Mouse (Mus musculus): ENCODE results near the gene Bicdl1. TPM values are rescaled to one million over a fixed set of nuclear protein-coding genes. Genes with fewer than 3 reads are reported as not detected.

Bicdl1 gene
- polyA plus RNA-seq, 1 experiment from 2014 or later: 28.3 TPM

DNA sequence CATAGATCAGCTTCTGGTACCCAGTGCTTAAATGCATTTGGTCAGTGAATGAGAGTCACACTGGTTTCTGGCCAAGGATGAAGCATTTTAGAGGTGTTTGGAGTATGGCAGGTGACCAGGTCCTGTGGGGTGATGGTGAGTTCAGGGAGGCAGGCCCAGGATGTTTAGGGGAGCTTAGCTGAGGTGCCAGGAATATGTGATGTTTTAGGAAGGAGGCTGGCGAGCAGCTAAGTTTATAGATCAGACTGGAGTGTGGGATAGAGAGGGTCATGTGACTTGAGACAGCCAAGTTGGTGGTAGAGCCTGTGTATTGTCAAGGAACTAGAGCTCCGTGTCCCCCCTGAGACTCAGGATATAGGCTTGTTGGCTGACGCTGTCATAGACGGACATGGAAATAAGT lies 98.4 kb downstream of the Bicdl1 start:
- no peak overlapping the region for H3K27ac ChIP-seq
- peak overlapping the region; percentile 90 for H3K9ac ChIP-seq
- H3K36me3 ChIP-seq: peaks cover 8% of the 10 kb centered on the region
- H3K4me2 ChIP-seq: peak overlapping the region; percentile 87
- H3K9me3 ChIP-seq: no peaks in the 10 kb centered on the region
- peak overlapping the region; percentile 93 for H3K4me3 ChIP-seq
- WGBS: 61% methylated on average over 4 of the region's 4 CpGs
- no peaks in the 10 kb centered on the region for H3K27me3 ChIP-seq
- peaks cover 60% of the 10 kb centered on the region for H3K4me1 ChIP-seq (replicated peaks)
- ATAC-seq (ENCODE audit: low FRiP score): no peak

DNA sequence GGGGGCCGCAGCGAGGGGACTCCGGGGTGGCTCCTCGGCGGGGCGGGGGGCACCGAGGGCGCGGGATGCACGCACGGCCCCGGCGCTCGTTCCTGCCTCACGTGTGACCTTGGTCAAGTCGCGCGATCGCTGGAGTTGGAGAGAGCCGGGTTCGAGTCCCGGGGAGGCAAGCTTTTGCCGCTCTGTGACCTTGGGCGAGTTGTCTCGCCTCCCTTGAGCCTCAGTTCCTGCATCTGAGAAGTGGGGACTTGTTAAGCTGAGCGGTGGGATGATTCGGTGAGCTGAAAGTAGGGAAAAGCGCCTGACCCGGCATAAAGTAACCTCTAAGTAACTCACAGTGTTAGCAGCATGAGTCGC lies 99.1 kb downstream of the Bicdl1 start:
- Histone ChIP-seq H3K4me3 (peak overlapping the region; percentile 93), H3K27me3 (no peaks in the 10 kb centered on the region), H3K27ac (peak overlapping the region; percentile 87), H3K9ac (peak overlapping the region; percentile 90), H3K36me3 (peaks cover 1% of the 10 kb centered on the region; the same call in 1 of the 2 replicates), H3K4me1 (replicated peaks) (peaks cover 56% of the 10 kb centered on the region), H3K4me2 (peak overlapping the region; percentile 87), H3K9me3 (no peaks in the 10 kb centered on the region)
- WGBS: 2% methylated on average over 18 of the region's 30 CpGs
- 0 out of 2 replicates have a peak, but pooled peaks have one; percentile 3 for ATAC-seq (ENCODE audit: low FRiP score)

DNA sequence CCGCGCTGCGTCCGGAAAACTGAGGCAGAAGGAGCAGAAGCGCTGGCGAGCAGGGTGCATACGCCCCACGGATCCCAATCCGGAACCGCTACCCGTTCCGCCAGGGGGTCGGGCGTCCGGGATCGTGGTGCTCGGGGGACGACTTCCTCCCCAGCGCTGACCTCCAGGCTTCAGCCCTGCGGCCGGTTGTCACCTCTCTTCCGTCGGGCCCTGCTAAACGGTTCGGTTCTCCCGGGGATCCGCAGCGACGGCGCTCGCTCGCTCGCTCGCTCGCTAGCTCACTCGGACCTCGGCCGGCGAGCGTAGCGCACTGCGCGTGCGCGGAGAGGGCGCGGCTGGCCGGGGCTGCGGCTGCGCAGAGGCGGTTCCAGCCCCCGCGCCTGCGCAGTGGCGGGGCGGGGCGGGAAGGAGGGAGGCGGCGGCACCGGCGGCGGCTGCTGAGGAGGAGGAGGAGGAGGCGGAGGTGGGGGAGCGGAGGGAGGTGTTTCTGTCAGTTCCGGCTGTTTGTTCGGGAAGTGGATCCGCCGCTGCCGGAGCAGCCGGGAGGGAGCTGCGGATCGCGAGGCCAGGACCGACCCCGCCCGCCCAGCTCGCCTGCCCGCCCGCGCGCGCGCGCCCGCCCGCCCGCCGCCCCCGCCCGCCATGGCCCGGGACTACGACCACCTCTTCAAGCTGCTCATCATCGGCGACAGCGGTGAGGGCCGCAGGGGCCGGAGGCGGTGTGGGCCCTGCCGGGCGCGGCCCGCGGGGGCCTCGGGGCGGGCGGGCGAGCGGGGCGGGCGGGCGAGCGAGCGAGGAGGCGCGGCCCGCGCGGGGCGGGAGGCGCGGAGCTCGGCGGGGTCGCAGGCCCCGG lies 99.7 kb downstream of the Bicdl1 start, which contains the start of gene Rab35:
Gene Rab35 (plus strand): TSS at position 404 of the 853 bp plus-strand sequence.
- Histone ChIP-seq H3K4me1 (replicated peaks) (peaks cover 52% of the 10 kb centered on the region), H3K9me3 (no peaks in the 10 kb centered on the region), H3K27me3 (no peaks in the 10 kb centered on the region), H3K4me3 (peak within 1 kb of the TSS; percentile 93), H3K4me2 (peak within 1 kb of the TSS; percentile 87), H3K36me3 (no peaks in the 10 kb centered on the region), H3K9ac (peak within 1 kb of the TSS; percentile 90), H3K27ac (peak within 1 kb of the TSS; percentile 87)
- WGBS: under 1% methylated on average over 84 of the region's 125 CpGs
- peak; percentile 84 for ATAC-seq (ENCODE audit: low FRiP score)

GRCm38 (mm10) chr5:115630291-115630690 lies 101.1 kb downstream of the Bicdl1 start:
- no peaks in the 10 kb centered on the region for H3K9me3 ChIP-seq
- WGBS: 58% methylated on average over 5 of the region's 5 CpGs
- no peak for ATAC-seq (ENCODE audit: low FRiP score)
- H3K9ac ChIP-seq: no peak overlapping the region
- peak overlapping the region; percentile 70; the same call in 1 of the 2 replicates for H3K4me2 ChIP-seq
- no peak overlapping the region for H3K27ac ChIP-seq
- peaks cover 40% of the 10 kb centered on the region for H3K4me1 ChIP-seq (replicated peaks)
- H3K27me3 ChIP-seq: no peaks in the 10 kb centered on the region
- H3K4me3 ChIP-seq: peak overlapping the region; percentile 93
- H3K36me3 ChIP-seq: no peaks in the 10 kb centered on the region

GRCm38 (mm10) chr5:115629672-115630071 lies 101.7 kb downstream of the Bicdl1 start:
- Histone ChIP-seq H3K27ac (no peak overlapping the region), H3K9ac (no peak overlapping the region), H3K4me3 (no peak overlapping the region), H3K4me2 (no peak overlapping the region), H3K9me3 (no peaks in the 10 kb centered on the region), H3K27me3 (no peaks in the 10 kb centered on the region), H3K4me1 (replicated peaks) (peaks cover 34% of the 10 kb centered on the region), H3K36me3 (no peaks in the 10 kb centered on the region)
- 91% methylated on average over 4 of the region's 4 CpGs for WGBS
- ATAC-seq (ENCODE audit: low FRiP score): no peak

DNA sequence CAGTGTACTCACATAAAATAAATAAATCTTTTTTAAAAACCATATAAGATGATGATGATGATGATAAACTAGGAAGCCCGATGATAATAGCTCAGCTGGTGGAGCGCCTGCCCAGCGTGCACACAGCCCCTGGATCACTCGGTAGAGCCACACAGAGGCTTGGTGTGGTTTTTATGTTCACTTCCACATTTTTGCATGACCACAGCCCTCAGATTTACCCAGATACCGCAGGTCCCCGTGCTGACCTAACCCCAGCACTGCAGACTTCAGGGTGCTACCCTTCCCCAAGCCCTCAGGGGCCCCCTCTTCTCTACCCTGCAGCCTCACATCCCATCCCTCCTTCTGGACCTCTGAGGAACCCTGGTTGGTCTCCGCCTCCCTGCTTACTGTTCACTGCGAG lies 103.3 kb downstream of the Bicdl1 start:
- no peaks in the 10 kb centered on the region for H3K27me3 ChIP-seq
- no peak for ATAC-seq (ENCODE audit: low FRiP score)

DNA sequence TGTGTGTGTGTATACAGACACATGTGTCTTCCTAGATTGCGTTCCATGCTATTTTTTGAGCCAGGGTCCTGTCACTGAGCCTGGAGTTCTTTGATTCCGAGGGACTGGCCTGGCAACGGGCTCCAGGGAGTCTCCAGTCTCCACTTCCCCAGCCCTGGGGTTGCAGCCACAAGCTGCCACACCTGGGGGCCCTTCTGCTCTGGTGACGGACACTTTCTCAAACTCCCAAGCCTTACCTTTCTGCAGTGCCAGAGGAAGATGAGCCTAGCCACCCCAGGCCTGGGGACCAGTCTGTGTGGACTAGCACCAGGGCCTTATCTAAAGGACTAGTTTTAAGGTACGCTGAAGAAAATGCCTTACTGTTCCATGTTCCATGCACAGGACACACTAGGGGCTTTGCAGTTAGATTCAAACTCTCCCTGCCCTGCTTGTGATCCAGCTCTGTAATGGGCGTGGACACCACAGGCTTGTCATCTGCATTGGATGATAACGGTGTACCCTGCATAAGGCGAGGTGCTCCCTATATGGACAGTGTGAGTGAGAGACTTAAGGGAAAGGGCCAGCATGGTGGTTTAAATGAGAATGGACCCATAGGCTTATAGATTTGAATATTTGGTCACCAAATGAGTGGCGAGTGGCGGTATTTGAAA lies 105.1 kb downstream of the Bicdl1 start:
- H3K9ac ChIP-seq: no peak overlapping the region
- H3K27me3 ChIP-seq: no peaks in the 10 kb centered on the region
- 87% methylated on average over 10 of the region's 10 CpGs for WGBS
- no peaks in the 10 kb centered on the region for H3K9me3 ChIP-seq
- H3K4me1 ChIP-seq (replicated peaks): peaks cover 10% of the 10 kb centered on the region
- peaks cover 10% of the 10 kb centered on the region for H3K36me3 ChIP-seq
- no peak overlapping the region for H3K27ac ChIP-seq
- ATAC-seq (ENCODE audit: low FRiP score): no peak
- H3K4me2 ChIP-seq: no peak overlapping the region
- H3K4me3 ChIP-seq: no peak overlapping the region

More for the DNA sequence above, 103.3 kb downstream of the Bicdl1 start:
- H3K9ac ChIP-seq: no peak overlapping the region
- no peak overlapping the region for H3K27ac ChIP-seq
- H3K4me3 ChIP-seq: no peak overlapping the region
- H3K9me3 ChIP-seq: no peaks in the 10 kb centered on the region
- H3K36me3 ChIP-seq: no peaks in the 10 kb centered on the region
- WGBS: 81% methylated on average over 8 of the region's 8 CpGs
- H3K4me1 ChIP-seq (replicated peaks): peaks cover 18% of the 10 kb centered on the region
- no peak overlapping the region for H3K4me2 ChIP-seq

DNA sequence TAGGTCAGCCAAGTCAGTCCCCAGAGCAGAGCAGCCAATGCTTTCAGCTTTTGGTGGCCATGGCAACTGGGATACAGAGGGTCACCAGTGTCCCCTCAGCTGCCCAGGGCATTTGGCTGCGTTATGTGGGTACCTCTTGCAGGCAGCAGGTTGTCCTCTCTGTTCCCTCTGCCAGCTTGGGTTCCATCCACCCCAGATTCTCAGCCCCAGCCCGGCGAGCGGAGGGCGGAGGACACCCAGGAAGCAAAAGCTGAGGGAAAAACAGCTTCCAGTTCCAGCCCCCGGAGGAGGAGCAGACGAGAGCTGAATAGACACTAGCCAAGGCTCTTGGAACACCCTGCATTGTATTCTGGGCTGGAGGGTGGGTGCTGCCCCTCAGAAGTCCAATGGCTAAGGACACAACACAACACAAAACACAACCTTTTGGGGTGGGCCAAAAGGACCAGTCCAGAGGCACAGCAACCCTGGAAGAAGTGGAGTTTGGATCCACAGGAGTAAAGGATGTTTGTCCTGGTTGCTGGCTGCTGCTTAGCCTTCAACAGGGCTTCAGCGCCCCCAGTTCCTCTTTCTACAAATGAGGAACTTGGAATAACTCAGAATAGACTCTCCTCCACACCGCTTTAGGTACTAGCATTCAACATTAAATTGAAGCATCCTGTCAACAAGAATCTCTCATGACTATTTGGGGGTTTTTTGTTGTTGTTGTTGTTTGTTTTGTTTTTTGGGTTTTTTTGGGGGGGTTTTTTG lies 107.6 kb downstream of the Bicdl1 start:
- H3K27me3 ChIP-seq: no peaks in the 10 kb centered on the region
- no peak for ATAC-seq (ENCODE audit: low FRiP score)
- H3K9me3 ChIP-seq: no peaks in the 10 kb centered on the region
- H3K4me2 ChIP-seq: no peak overlapping the region
- H3K4me1 ChIP-seq (replicated peaks): no peaks in the 10 kb centered on the region
- 73% methylated on average over 9 of the region's 9 CpGs for WGBS
- H3K4me3 ChIP-seq: no peak overlapping the region
- H3K9ac ChIP-seq: no peak overlapping the region
- 0 out of 2 replicates have a peak overlapping the region, but pooled peaks have one; percentile 23 for H3K27ac ChIP-seq
- peaks cover 35% of the 10 kb centered on the region for H3K36me3 ChIP-seq

- no peak overlapping the region for H3K4me3 ChIP-seq
- H3K4me2 ChIP-seq: no peak overlapping the region
- H3K4me1 ChIP-seq (replicated peaks): no peaks in the 10 kb centered on the region
- H3K36me3 ChIP-seq: peaks cover 47% of the 10 kb centered on the region
- no peak overlapping the region for H3K9ac ChIP-seq
- ATAC-seq (ENCODE audit: low FRiP score): no peak
- 87% methylated on average over 7 of the region's 7 CpGs for WGBS
- no peaks in the 10 kb centered on the region for H3K27me3 ChIP-seq
- H3K9me3 ChIP-seq: no peaks in the 10 kb centered on the region
- H3K27ac ChIP-seq: no peak overlapping the region
Measured at GRCm38 (mm10) chr5:115622686-115623085, 108.7 kb downstream of the Bicdl1 start.

- H3K4me1 ChIP-seq (replicated peaks): no peaks in the 10 kb centered on the region
- no peaks in the 10 kb centered on the region for H3K27me3 ChIP-seq
- H3K27ac ChIP-seq: no peak overlapping the region
- H3K4me2 ChIP-seq: no peak overlapping the region
- H3K9me3 ChIP-seq: no peaks in the 10 kb centered on the region
- no peak overlapping the region for H3K9ac ChIP-seq
- peaks cover 77% of the 10 kb centered on the region for H3K36me3 ChIP-seq
- 95% methylated on average over 15 of the region's 15 CpGs for WGBS
- no peak overlapping the region for H3K4me3 ChIP-seq
- no peak for ATAC-seq (ENCODE audit: low FRiP score)
Measured at GRCm38 (mm10) chr5:115619690-115620089, 111.7 kb downstream of the Bicdl1 start.

- Histone ChIP-seq H3K4me1 (replicated peaks) (no peaks in the 10 kb centered on the region), H3K4me3 (no peak overlapping the region), H3K9ac (no peak overlapping the region), H3K27me3 (no peaks in the 10 kb centered on the region), H3K36me3 (peaks cover 100% of the 10 kb centered on the region), H3K9me3 (no peaks in the 10 kb centered on the region), H3K4me2 (no peak overlapping the region), H3K27ac (no peak overlapping the region)
- WGBS: 86% methylated on average over 7 of the region's 7 CpGs
- ATAC-seq (ENCODE audit: low FRiP score): no peak
Measured at GRCm38 (mm10) chr5:115614948-115615347, 116.5 kb downstream of the Bicdl1 start.

- no peaks in the 10 kb centered on the region for H3K27me3 ChIP-seq
- no peak overlapping the region for H3K9ac ChIP-seq
- ATAC-seq (ENCODE audit: low FRiP score): no peak
- H3K4me3 ChIP-seq: no peak overlapping the region
- WGBS: 92% methylated on average over 9 of the region's 9 CpGs
- H3K4me2 ChIP-seq: no peak overlapping the region
- peaks cover 100% of the 10 kb centered on the region for H3K36me3 ChIP-seq
- H3K4me1 ChIP-seq (replicated peaks): no peaks in the 10 kb centered on the region
- no peak overlapping the region for H3K27ac ChIP-seq
- no peaks in the 10 kb centered on the region for H3K9me3 ChIP-seq
Measured at GRCm38 (mm10) chr5:115613332-115613731, 118.1 kb downstream of the Bicdl1 start.

All from hindbrain, embryonic 13.5 days (tissue).